Mouse (Mus musculus) heart, postnatal 25 days (tissue): Measurements from ENCODE around the gene D6Ertd527e. TPM values are rescaled to one million over a fixed set of nuclear protein-coding genes. Genes with fewer than 3 reads are reported as not detected.

Experiments
- DNase-seq: peaks from one replicate; pipeline ENCODE4 v3.0.0; 2022; ENCODE audit warnings: low spot score
- intact Hi-C: fragments of 180-260 bp; cut with DNase I; formaldehyde crosslinking; loops from one replicate; pipeline ENCODE4 v1.15.1; 2025
- total RNA-seq, 2 experiments: library from RNA; stranded (reverse); gene quantifications; 2 replicates each; pipeline ENCODE4 v1.2.3; 2021

D6Ertd527e gene
- total RNA-seq, 2 experiments from 2014 or later = not detected

GRCm38 (mm10) chr6:87102421-87102911 lies 2.1 kb upstream of the D6Ertd527e start:
- DNase-seq = peak; percentile 41
- intact Hi-C loops = loop anchor here (5.0 kb wide), 1 partner anchor 110 kb away; no protein-coding TSS in a partner anchor

- intact Hi-C loops = loop anchor here (5.0 kb wide), 1 partner anchor 109 kb away; no protein-coding TSS in a partner anchor
- DNase-seq = no peak
Observed at GRCm38 (mm10) chr6:87103314-87103713, 1.2 kb upstream of the D6Ertd527e start.

GRCm38 (mm10) chr6:87111493-87111892 lies 6.9 kb downstream of the D6Ertd527e start:
- DNase-seq = no peak
- intact Hi-C loops = no loop called here

- intact Hi-C loops = no loop called here
Observed at GRCm38 (mm10) chr6:87112125-87112524, 7.6 kb downstream of the D6Ertd527e start.

GRCm38 (mm10) chr6:87115981-87116380 lies 11.4 kb downstream of the D6Ertd527e start:
- intact Hi-C loops = no loop called here
- DNase-seq = no peak

More at GRCm38 (mm10) chr6:87112125-87112524, 7.6 kb downstream of the D6Ertd527e start:
- no peak for DNase-seq

GRCm38 (mm10) chr6:87116596-87116995 lies 12.1 kb downstream of the D6Ertd527e start:
- DNase-seq = no peak
- intact Hi-C loops = no loop called here

- DNase-seq = no peak
- intact Hi-C loops = no loop called here
Observed at GRCm38 (mm10) chr6:87119066-87119837, 14.7 kb downstream of the D6Ertd527e start.

GRCm38 (mm10) chr6:87119975-87120374 lies 15.4 kb downstream of the D6Ertd527e start:
- DNase-seq = no peak
- intact Hi-C loops = no loop called here

GRCm38 (mm10) chr6:87120661-87121060 lies 16.1 kb downstream of the D6Ertd527e start:
- intact Hi-C loops = no loop called here
- DNase-seq = no peak

GRCm38 (mm10) chr6:87121961-87122360 lies 17.4 kb downstream of the D6Ertd527e start:
- intact Hi-C loops = no loop called here
- DNase-seq = no peak

GRCm38 (mm10) chr6:87123406-87123805 lies 18.9 kb downstream of the D6Ertd527e start:
- DNase-seq = no peak
- intact Hi-C loops = no loop called here

- intact Hi-C loops = no loop called here
- no peak for DNase-seq
Observed at GRCm38 (mm10) chr6:87123973-87124372, 19.4 kb downstream of the D6Ertd527e start.

- no peak for DNase-seq
- intact Hi-C loops = no loop called here
Observed at GRCm38 (mm10) chr6:87127049-87127753, 22.7 kb downstream of the D6Ertd527e start.

GRCm38 (mm10) chr6:87129861-87130260 lies 25.3 kb downstream of the D6Ertd527e start:
- no peak for DNase-seq
- intact Hi-C loops = no loop called here

GRCm38 (mm10) chr6:87130628-87131027 lies 26.1 kb downstream of the D6Ertd527e start:
- DNase-seq = no peak
- intact Hi-C loops = no loop called here

GRCm38 (mm10) chr6:87131078-87131477 lies 26.5 kb downstream of the D6Ertd527e start:
- intact Hi-C loops = no loop called here
- DNase-seq = no peak

- DNase-seq = no peak
- intact Hi-C loops = no loop called here
Observed at GRCm38 (mm10) chr6:87133520-87133919, 29.0 kb downstream of the D6Ertd527e start.

- no peak for DNase-seq
- intact Hi-C loops = no loop called here
Observed at GRCm38 (mm10) chr6:87133966-87134546, 29.5 kb downstream of the D6Ertd527e start.

- DNase-seq = no peak
- intact Hi-C loops = no loop called here
Observed at GRCm38 (mm10) chr6:87138479-87138878, 33.9 kb downstream of the D6Ertd527e start.

GRCm38 (mm10) chr6:87139796-87140553 lies 35.4 kb downstream of the D6Ertd527e start:
- DNase-seq = no peak
- intact Hi-C loops = no loop called here
